Mouse (Mus musculus): ENCODE results near the gene Btg2.

GRCm38 (mm10) chr1:134114730-134115129, 35.8 kb upstream of the Btg2 start:
- TF ChIP-seq MYOD1 (IDR thresholded peaks at IDR 0.05; ENCODE audit: control insufficient read depth in 1 of 3, insufficient read length in 2 of 3, low read depth in 2 of 3): no peak
- TF ChIP-seq POLR2A (IDR thresholded peaks at IDR 0.05; ENCODE audit: insufficient read length, low read depth): no peak

All from myocyte (in vitro differentiated cells).